Mouse (Mus musculus) brown adipose tissue, adult 24 weeks (tissue): ENCODE measurements around the gene Tmprss6. TPM values are rescaled to one million over a fixed set of nuclear protein-coding genes. Genes with fewer than 3 reads are reported as not detected.

ENCODE experiments used
- H3K27ac ChIP-seq: fragments of 200-500 bp; replicated peaks from 2 replicates; pipeline ENCODE4 v1.5.1; 2012; ENCODE audit warnings: low read depth, mild to moderate bottlenecking, low read length
- H3K4me1 ChIP-seq: fragments of 200-500 bp; 2 replicates; pipeline ENCODE4 v1.6.1; 2012; ENCODE audit warnings: low read length, mixed read lengths; ENCODE audit not compliant: control insufficient read depth, insufficient read depth, insufficient read length
- H3K4me3 ChIP-seq: fragments of 200-500 bp; 2 replicates; pipeline ENCODE4 v1.5.1; 2012; ENCODE audit warnings: low read depth, mild to moderate bottlenecking, low read length, moderate library complexity; ENCODE audit not compliant: insufficient read depth
- polyA plus RNA-seq: library from polyadenylated mRNA; stranded (reverse); fragments of >200 nt; gene quantifications from 2 replicates; pipeline ENCODE4 v1.2.4, GENCODE M21; 2012; ENCODE audit not compliant: missing spikeins, insufficient read depth, insufficient read length

The Tmprss6 gene
- polyA plus RNA-seq, 1 experiment = 2.0 TPM

- Histone ChIP-seq H3K27ac (no peak overlapping the region), H3K4me3 (no peak overlapping the region), H3K4me1 (peaks cover 1% of the 10 kb centered on the region; the same call in 1 of the 2 replicates)
Observed at GRCm38 (mm10) chr15:78443857-78444256, 24.6 kb downstream of the Tmprss6 start.

DNA sequence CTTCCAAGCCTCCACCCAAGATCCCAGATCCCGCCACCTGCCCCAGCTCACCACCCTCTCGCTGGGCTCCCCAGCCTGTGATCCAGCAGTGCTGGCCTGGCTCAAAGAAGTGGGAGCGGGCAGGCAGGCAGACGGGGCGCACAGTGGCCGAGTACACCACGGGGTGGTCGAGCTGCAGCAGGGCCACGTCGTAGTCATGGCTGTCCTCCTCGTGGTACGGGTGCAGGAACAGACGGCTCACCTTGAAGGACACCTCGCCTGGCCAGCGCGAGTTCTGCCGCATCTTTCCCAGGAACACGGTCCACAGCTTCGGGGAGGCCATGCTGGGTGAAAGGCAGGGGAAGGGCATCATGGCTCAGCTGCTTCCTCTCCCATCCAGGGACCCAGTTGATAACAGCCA is 26.2 kb downstream of the Tmprss6 start:
- H3K4me3 ChIP-seq = no peak overlapping the region
- H3K4me1 ChIP-seq = no peaks in the 10 kb centered on the region
- H3K27ac ChIP-seq = no peak overlapping the region

- H3K4me1 ChIP-seq = peaks cover 7% of the 10 kb centered on the region; the same call in 1 of the 2 replicates
- H3K27ac ChIP-seq = no peak overlapping the region
- no peak overlapping the region for H3K4me3 ChIP-seq
Observed at GRCm38 (mm10) chr15:78438973-78439372, 29.5 kb downstream of the Tmprss6 start.

DNA sequence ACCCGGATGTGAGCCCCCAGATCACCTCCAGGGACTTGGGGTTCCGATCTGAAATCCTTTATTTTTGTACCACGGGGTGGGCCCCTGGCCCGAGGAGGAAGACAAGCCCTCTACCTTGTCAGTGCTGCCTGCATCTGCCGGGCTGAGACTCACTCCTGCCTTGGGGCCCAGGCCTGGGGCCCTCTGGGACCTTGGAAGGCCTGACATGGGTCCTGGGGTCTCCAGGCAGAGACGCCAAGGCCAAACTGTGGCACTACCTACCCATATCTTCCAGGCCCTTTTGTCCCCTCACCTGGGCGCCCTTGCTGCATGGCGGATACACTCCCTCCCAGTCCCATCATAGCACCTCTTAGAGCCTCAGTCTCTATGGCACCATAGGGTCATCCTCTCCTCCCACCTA is 29.9 kb downstream of the Tmprss6 start:
- Histone ChIP-seq H3K4me3 (no peak overlapping the region), H3K27ac (no peak overlapping the region), H3K4me1 (peaks cover 7% of the 10 kb centered on the region; the same call in 1 of the 2 replicates)

- H3K4me1 ChIP-seq = peaks cover 7% of the 10 kb centered on the region; the same call in 1 of the 2 replicates
- H3K4me3 ChIP-seq = no peak overlapping the region
- H3K27ac ChIP-seq = no peak overlapping the region
Observed at GRCm38 (mm10) chr15:78438018-78438394, 30.4 kb downstream of the Tmprss6 start.

DNA sequence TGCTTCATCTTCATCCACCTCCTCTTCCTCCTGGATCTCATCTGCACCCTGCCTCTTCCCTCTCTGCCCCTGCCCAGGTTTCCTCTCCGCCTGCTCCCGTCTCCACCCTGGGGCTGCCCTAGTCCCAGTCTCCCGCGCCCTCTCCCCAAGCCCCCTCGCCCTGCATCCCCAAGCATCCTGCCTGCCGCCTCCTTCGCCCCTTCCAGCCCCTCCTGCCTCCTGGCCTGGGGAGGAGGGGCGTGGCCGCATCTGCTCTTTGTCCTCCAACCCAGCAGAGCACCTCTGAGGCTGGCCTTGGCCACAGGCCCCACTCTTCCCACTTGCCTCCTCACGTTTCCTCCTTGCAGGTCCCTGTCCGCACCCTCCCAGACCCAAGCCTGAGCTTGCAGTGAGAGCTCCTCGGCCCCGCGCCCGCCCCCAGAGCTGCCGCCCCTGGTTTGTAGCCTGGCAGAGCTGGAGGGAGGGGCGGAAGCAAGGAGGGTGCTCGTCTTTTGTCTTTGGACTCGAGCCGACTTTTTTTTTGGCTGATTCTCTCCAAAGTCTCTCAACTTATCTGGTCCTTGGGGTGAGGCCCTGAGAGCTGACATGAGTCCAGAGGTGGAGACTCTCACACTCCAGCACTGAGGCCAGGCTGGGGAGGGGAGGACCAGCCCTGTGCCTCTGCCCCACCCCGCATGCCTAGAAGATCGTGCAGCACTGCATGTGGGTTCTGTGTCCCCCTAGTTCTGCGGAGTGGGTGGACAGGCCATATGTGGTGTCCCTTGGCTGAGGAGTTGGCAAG is 31.0 kb downstream of the Tmprss6 start:
- Histone ChIP-seq H3K4me3 (no peak overlapping the region), H3K27ac (no peak overlapping the region), H3K4me1 (peaks cover 7% of the 10 kb centered on the region; the same call in 1 of the 2 replicates)

DNA sequence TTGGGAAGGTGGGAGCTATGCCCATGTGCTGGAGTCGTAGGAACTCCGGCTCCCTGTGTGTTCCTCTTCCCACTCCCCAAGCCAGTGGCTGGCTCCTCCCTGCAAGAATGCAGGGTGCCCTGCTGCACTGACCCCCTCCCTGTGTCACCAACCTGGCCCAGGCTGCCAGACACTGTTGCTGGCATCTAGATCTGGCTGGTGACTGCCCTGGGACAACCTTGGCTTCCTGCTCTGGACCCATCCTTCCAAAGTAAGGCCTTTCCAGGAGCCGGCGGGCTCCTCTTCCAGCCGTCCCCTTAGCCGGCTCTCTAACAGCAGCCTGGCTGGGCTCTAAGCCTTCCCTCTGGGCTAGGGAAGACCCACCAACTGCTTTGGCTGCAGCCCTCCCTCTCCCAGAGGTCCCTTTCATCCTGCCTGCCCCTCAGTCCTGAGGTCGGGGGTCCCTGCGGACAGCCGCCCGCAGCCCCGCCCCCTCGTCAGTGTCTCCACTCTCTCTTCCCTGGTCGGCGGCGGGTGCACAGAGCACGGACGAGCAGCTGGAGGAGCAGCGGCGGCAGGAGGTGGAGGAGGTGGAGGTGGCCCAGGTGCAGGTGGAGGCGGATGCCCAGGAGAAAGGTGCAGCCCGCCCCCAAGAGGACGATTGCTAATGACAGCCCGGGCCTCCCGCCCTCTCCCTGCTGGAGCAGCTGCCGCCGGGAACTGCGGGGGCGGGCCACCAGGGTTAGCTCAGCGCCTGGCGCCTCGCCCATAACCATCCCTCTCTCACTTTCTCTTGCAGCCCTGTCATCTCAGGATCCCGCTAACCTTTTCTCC is 31.8 kb downstream of the Tmprss6 start:
- Histone ChIP-seq H3K27ac (no peak overlapping the region), H3K4me1 (peaks cover 12% of the 10 kb centered on the region), H3K4me3 (no peak overlapping the region)

GRCm38 (mm10) chr15:78435681-78436080 is 32.8 kb downstream of the Tmprss6 start:
- no peak overlapping the region for H3K4me3 ChIP-seq
- H3K27ac ChIP-seq = no peak overlapping the region
- H3K4me1 ChIP-seq = peaks cover 18% of the 10 kb centered on the region

DNA sequence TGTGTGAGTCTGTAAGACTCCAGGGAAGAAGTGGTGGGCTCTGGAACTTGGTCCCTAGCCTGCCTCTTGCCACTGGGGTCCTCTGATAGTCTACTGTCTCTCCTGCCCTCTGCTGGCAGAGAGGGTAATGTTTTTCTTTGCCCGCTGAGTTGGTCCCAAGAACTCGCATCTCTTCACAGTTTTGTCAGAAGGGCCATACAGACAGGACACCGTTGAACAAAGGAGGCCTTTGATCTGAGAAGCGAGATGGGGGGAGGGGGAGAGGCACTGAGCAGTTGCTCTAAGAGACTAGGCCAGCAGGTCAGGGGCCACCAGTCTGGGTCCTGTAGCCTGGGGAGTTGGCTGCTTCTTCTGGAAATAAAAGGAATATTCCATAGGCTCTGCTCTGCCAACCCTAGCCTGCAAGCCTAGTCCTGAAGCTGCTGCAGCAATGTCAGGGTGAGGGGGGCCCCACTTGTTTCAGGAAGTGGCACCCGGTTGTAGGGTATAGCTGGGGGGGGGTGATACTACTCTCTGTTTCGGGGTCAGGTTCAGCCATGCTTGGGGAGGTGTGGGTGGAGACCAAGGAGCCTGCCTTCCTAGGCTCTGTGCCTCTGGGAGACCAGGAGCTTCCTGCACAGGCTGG is 33.4 kb downstream of the Tmprss6 start:
- H3K4me3 ChIP-seq = no peak overlapping the region
- H3K27ac ChIP-seq = no peak overlapping the region
- H3K4me1 ChIP-seq = peaks cover 23% of the 10 kb centered on the region

DNA sequence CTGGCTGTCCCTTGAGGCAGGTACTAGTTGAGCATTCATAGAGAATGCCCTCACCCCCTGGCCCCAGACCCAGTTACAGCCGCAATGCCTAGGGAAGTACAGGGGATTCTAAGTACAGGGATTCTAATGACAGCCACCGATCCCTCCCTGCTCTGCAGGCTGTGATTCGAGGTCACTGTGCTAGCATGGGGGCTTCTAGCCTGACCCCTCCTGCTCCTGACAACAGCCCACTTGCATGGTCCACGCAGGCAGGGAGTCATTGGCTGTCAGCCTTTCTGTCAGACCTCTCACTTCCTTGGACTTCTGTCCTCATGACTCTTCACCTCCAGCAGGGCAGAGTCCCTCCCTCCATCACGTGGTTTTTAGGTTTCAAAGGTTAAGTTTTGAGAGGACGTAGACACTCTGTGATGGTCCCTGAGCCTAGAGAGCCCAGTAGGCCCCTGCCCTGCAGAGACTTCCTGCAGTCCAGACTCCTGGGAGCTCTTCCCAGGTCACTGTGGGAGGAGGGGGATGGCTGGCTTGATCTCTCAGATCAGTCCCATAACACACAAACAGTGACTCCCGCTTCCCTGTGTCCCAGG is 36.8 kb downstream of the Tmprss6 start:
- Histone ChIP-seq H3K27ac (peak overlapping the region; percentile 98), H3K4me3 (no peak overlapping the region), H3K4me1 (peaks cover 19% of the 10 kb centered on the region)

DNA sequence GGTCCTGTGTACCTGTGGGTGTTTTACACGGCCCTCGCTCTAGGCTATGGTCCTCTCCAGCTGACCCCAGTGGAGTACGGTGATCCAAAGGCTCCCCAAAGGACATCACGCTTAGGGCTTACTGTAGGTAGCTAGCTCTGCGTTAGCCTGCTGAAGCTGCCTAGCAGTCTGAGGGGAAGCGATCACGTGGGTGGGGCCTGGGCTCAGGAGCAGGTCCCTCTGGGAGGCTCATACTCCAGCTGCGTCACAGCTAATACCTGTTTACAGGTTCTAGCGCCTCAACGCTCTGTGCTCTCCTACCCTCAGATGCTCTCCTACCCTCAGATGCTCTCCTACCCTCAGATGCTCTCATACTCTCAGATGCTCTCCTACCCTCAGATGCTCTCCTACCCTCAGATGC is 37.6 kb downstream of the Tmprss6 start:
- H3K4me3 ChIP-seq = peak overlapping the region; percentile 65
- peaks cover 16% of the 10 kb centered on the region for H3K4me1 ChIP-seq
- peak overlapping the region; percentile 98 for H3K27ac ChIP-seq

DNA sequence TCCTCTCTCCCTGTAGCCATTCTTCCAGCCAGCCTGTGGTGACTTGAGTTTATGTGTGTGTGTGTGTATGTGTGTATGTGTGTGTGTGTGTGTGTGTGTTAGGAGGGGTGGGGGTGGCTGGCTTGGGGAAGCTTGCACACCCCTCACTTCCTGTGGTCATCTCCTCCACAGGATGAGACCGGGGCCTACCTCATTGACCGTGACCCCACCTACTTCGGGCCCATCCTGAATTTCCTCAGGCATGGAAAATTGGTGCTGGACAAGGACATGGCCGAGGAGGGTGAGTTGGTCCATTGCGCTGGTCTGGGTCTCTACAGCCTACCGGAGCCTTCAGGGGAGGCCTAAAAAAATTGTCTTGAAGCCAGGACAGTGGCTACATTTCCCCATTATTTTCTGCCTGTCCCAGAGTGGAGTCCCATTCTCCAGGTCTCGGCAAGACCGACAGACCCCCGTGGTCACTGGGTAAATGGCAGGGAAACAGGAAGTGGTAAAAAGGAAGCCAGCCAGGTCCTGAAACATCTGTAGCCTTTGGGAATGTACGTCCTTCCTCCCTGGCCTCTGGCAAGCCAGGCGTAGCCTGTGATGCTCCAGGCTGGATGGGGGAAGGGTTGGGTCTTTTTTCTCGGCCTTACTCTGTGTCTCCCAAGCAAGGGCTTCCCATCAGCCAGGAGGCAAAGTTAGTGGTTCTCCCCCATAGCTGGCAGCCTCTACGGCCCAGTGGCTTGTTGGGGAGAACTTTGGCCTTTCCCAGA is 38.4 kb downstream of the Tmprss6 start:
- Histone ChIP-seq H3K4me1 (peaks cover 16% of the 10 kb centered on the region), H3K4me3 (peak overlapping the region; percentile 65), H3K27ac (peak overlapping the region; percentile 98)

DNA sequence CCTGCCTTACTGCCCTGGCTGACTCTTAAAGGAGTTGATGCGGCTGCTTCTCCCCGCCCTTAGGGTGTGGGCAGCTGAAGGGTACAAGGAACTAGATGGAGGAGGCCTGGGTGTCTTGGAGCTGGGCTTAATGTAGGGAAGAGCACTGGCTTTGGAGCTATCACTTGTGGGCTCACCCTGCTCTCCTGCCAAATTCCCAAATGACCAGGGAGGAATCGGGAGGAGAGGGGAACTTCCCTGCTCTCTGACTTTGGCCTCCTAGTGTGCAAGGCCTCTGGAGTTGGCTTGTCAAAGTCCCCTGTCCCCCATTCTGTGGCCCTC is 39.3 kb downstream of the Tmprss6 start:
- H3K27ac ChIP-seq = peak overlapping the region; percentile 98
- peaks cover 16% of the 10 kb centered on the region for H3K4me1 ChIP-seq
- peak overlapping the region; percentile 65 for H3K4me3 ChIP-seq

GRCm38 (mm10) chr15:78428391-78429138 is 39.9 kb downstream of the Tmprss6 start, which contains the start of gene Kctd17:
Gene Kctd17, plus strand, starts transcription at chr15:78428564.
- peak within 1 kb of the TSS; percentile 65 for H3K4me3 ChIP-seq
- peaks cover 16% of the 10 kb centered on the region for H3K4me1 ChIP-seq
- peak within 1 kb of the TSS; percentile 98 for H3K27ac ChIP-seq
